Mouse (Mus musculus) hindbrain, embryonic 11.5 days (tissue): ENCODE results near the gene Phgr1. TPM values are rescaled to one million over a fixed set of nuclear protein-coding genes. Genes with fewer than 3 reads are reported as not detected.

Source experiments
- ATAC-seq: fragments of 200-750 bp; cut with Nextera tagmentation; 2 replicates; pipeline ENCODE4 v1.8.0; 2017; ENCODE audit warnings: mild to moderate bottlenecking, moderate TSS enrichment, moderate library complexity; ENCODE audit not compliant: low FRiP score
- DNase-seq: peaks from one replicate; pipeline ENCODE4 v3.0.0-alpha.2; 2015; ENCODE audit warnings: low spot score
- H3K27ac ChIP-seq: fragments of 300-500 bp; sonication (generic); 2 replicates; pipeline ENCODE4 v1.5.1; 2014; ENCODE audit warnings: mild to moderate bottlenecking, low read depth, low read length
- H3K27me3 ChIP-seq: fragments of 300-500 bp; sonication (generic); 2 replicates; pipeline ENCODE4 v1.6.1; 2014; ENCODE audit warnings: mild to moderate bottlenecking, low read length, moderate library complexity, mixed read lengths; ENCODE audit not compliant: control insufficient read depth, insufficient read depth
- H3K36me3 ChIP-seq: fragments of 300-500 bp; sonication (generic); 2 replicates; pipeline ENCODE4 v1.6.1; 2014; ENCODE audit warnings: mild to moderate bottlenecking, low read length, moderate library complexity, mixed read lengths; ENCODE audit not compliant: control insufficient read depth, insufficient read depth
- H3K4me1 ChIP-seq: fragments of 300-500 bp; sonication (generic); replicated peaks from 2 replicates; pipeline ENCODE4 v1.6.1; 2014; ENCODE audit warnings: low read length, mixed read lengths; ENCODE audit not compliant: control insufficient read depth, insufficient read depth
- H3K4me2 ChIP-seq: fragments of 300-500 bp; sonication (generic); replicated peaks from 2 replicates; pipeline ENCODE4 v1.6.1; 2014; ENCODE audit warnings: mild to moderate bottlenecking, low read depth, low read length
- H3K4me3 ChIP-seq: fragments of 300-500 bp; sonication (generic); 2 replicates; pipeline ENCODE4 v1.5.1; 2014; ENCODE audit warnings: low read depth, low read length
- H3K9ac ChIP-seq: fragments of 300-500 bp; sonication (generic); 2 replicates; pipeline ENCODE4 v1.6.1; 2014; ENCODE audit warnings: low read depth, low read length
- H3K9me3 ChIP-seq: fragments of 300-500 bp; sonication (generic); 2 replicates; pipeline ENCODE4 v1.6.1; 2016; ENCODE audit warnings: low read length; ENCODE audit not compliant: control insufficient read depth
- WGBS: fragments of 180-500 bp; shearing (Covaris S2); extraction: QIAGEN DNeasy Blood & Tissue Kit; methylation state at CpG from one replicate; pipeline ENCODE4 v1.1.7; 2014; 5-methylcytosine and 5-hydroxymethylcytosine counted together
- polyA plus RNA-seq: library from polyadenylated mRNA; unstranded; fragments of >200 nt; fragmentation: Nextera tagmentation; extraction: Ambion mirVana; gene quantifications from 2 replicates; pipeline ENCODE4 v1.2.1, GENCODE M21; 2014

Gene Phgr1
- polyA plus RNA-seq, 1 experiment from 2014 or later, result not detected

- 0 out of 2 replicates have a peak within 1 kb of the TSS, but pooled peaks have one; percentile 61 for H3K27ac ChIP-seq
- ATAC-seq (peak; percentile 95), DNase-seq (peak; percentile 97)
- H3K4me3 ChIP-seq, result peak within 1 kb of the TSS; percentile 41
- H3K27me3 ChIP-seq, result no peaks in the 10 kb centered on the region
- peaks cover 3% of the 10 kb centered on the region for H3K4me1 ChIP-seq
- no peaks in the 10 kb centered on the region for H3K36me3 ChIP-seq
- 10% methylated on average over 39 of the region's 39 CpGs for WGBS
- H3K4me2 ChIP-seq, result peak within 1 kb of the TSS; percentile 56
- H3K9ac ChIP-seq, result peak within 1 kb of the TSS; percentile 57
- no peaks in the 10 kb centered on the region for H3K9me3 ChIP-seq
Measured at GRCm38 (mm10) chr2:118779504-118780480, 7.2 kb downstream of the Phgr1 start, which contains the start of gene Disp2. Disp2 (plus strand) TSS chr2:118779719.

GRCm38 (mm10) chr2:118781115-118781514 lies 8.5 kb downstream of the Phgr1 start:
- no peak overlapping the region for H3K27ac ChIP-seq
- WGBS, result 31% methylated on average over 1 of the region's 1 CpGs
- H3K27me3 ChIP-seq, result no peaks in the 10 kb centered on the region
- no peak overlapping the region for H3K4me2 ChIP-seq
- no peaks in the 10 kb centered on the region for H3K9me3 ChIP-seq
- peaks cover 3% of the 10 kb centered on the region for H3K4me1 ChIP-seq
- ATAC-seq (no peak), DNase-seq (no peak)
- no peak overlapping the region for H3K9ac ChIP-seq
- no peaks in the 10 kb centered on the region for H3K36me3 ChIP-seq
- H3K4me3 ChIP-seq, result no peak overlapping the region

GRCm38 (mm10) chr2:118782303-118782702 lies 9.7 kb downstream of the Phgr1 start:
- 78% methylated on average over 4 of the region's 4 CpGs for WGBS
- H3K4me3 ChIP-seq, result no peak overlapping the region
- ATAC-seq, result no peak
- H3K9me3 ChIP-seq, result no peaks in the 10 kb centered on the region
- peaks cover 3% of the 10 kb centered on the region for H3K4me1 ChIP-seq
- no peaks in the 10 kb centered on the region for H3K36me3 ChIP-seq
- H3K27me3 ChIP-seq, result no peaks in the 10 kb centered on the region
- no peak overlapping the region for H3K27ac ChIP-seq
- DNase-seq, result no peak
- H3K9ac ChIP-seq, result no peak overlapping the region
- H3K4me2 ChIP-seq, result no peak overlapping the region

DNA sequence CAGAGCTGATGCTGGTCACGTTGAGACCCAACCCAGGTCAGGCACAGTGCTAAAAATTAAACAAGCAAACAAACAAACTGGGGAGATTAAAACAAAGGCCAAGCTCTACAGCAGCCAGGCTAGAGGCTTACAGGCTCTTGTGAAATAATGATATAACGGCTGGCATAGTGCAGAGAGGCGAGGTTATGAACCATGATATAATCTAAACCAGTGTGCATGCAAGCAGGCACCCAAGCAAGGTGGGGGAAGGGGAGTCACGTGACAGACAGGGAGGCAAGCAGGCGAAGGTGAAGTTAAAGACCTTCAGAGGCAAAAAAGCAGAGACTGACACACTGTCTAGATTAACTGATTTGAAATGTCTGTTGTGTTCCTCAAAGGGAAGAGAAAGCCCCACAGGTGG lies 10.5 kb downstream of the Phgr1 start:
- Histone ChIP-seq H3K36me3 (no peaks in the 10 kb centered on the region), H3K27ac (no peak overlapping the region), H3K9ac (no peak overlapping the region), H3K27me3 (no peaks in the 10 kb centered on the region), H3K4me1 (peaks cover 3% of the 10 kb centered on the region), H3K4me2 (no peak overlapping the region), H3K4me3 (no peak overlapping the region), H3K9me3 (no peaks in the 10 kb centered on the region)
- WGBS, result 68% methylated on average over 5 of the region's 5 CpGs
- no peak for DNase-seq
- no peak for ATAC-seq

- Histone ChIP-seq H3K4me3 (no peak overlapping the region), H3K9ac (no peak overlapping the region), H3K4me1 (peaks cover 3% of the 10 kb centered on the region), H3K4me2 (no peak overlapping the region), H3K9me3 (no peaks in the 10 kb centered on the region), H3K27me3 (no peaks in the 10 kb centered on the region), H3K27ac (no peak overlapping the region), H3K36me3 (no peaks in the 10 kb centered on the region)
- 94% methylated on average over 7 of the region's 7 CpGs for WGBS
- DNase-seq (no peak), ATAC-seq (no peak)
Measured at GRCm38 (mm10) chr2:118783663-118784062, 11.1 kb downstream of the Phgr1 start.

DNA sequence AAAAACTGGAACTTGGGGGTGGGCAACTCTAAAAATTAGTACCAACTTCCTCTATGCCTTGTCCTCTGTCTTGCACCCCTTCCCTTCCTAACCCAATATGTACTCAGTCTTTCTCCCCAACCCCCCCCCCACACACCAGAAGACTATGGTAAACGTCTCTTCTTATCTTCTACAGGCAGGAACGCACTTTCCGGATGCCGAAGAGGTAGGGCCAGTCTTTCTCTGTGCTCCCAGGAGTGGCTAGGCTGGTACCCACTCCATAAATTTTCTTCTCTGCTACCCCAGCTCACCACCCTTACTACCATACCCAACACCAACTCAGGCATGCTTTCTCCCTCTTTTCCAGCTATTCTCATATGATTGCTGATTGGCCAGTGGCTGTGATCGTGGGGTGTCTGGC lies 14.0 kb downstream of the Phgr1 start:
- H3K36me3 ChIP-seq, result no peaks in the 10 kb centered on the region
- no peak overlapping the region for H3K4me2 ChIP-seq
- no peak overlapping the region for H3K9ac ChIP-seq
- H3K9me3 ChIP-seq, result no peaks in the 10 kb centered on the region
- no peaks in the 10 kb centered on the region for H3K27me3 ChIP-seq
- no peaks in the 10 kb centered on the region for H3K4me1 ChIP-seq
- DNase-seq, result no peak
- H3K4me3 ChIP-seq, result no peak overlapping the region
- WGBS, result 87% methylated on average over 5 of the region's 5 CpGs
- ATAC-seq, result no peak
- H3K27ac ChIP-seq, result no peak overlapping the region

- ATAC-seq (no peak), DNase-seq (no peak)
- WGBS, result 91% methylated on average over 11 of the region's 11 CpGs
- Histone ChIP-seq H3K36me3 (no peaks in the 10 kb centered on the region), H3K27ac (no peak overlapping the region), H3K4me2 (no peak overlapping the region), H3K4me1 (no peaks in the 10 kb centered on the region), H3K9me3 (no peaks in the 10 kb centered on the region), H3K27me3 (no peaks in the 10 kb centered on the region), H3K4me3 (no peak overlapping the region), H3K9ac (no peak overlapping the region)
Measured at GRCm38 (mm10) chr2:118789501-118789900, 16.9 kb downstream of the Phgr1 start.

GRCm38 (mm10) chr2:118790221-118790550 lies 17.6 kb downstream of the Phgr1 start:
- Histone ChIP-seq H3K9me3 (no peaks in the 10 kb centered on the region), H3K9ac (no peak overlapping the region), H3K27ac (no peak overlapping the region), H3K4me3 (no peak overlapping the region), H3K4me2 (peak overlapping the region; percentile 27; the same call in 1 of the 2 replicates), H3K36me3 (no peaks in the 10 kb centered on the region), H3K27me3 (no peaks in the 10 kb centered on the region), H3K4me1 (no peaks in the 10 kb centered on the region)
- DNase-seq (no peak), ATAC-seq (no peak; the same call in 1 of the 2 replicates)
- WGBS, result 56% methylated on average over 12 of the region's 12 CpGs
